Mouse (Mus musculus) neural tube, embryonic 15.5 days (tissue): ENCODE measurements around the gene Gsto2. TPM values are rescaled to one million over a fixed set of nuclear protein-coding genes. Genes with fewer than 3 reads are reported as not detected.
A peak's percentile ranks its signal among the peaks of the same experiment; 100 is the strongest.
"Not testable (repeated sequence)": the region's sequence is repeated elsewhere in the genome, so short reads cannot be mapped to it uniquely, and the experiment has no call there.

Source experiments
- ATAC-seq: fragments of 200-750 bp; cut with Nextera tagmentation; 2 replicates; pipeline ENCODE4 v1.8.0; 2017; ENCODE audit warnings: mild to moderate bottlenecking, moderate TSS enrichment, moderate library complexity; ENCODE audit not compliant: low FRiP score
- H3K27ac ChIP-seq: fragments of 300-500 bp; sonication (generic); replicated peaks from 2 replicates; pipeline ENCODE4 v1.5.1; 2015; ENCODE audit warnings: mild to moderate bottlenecking, inconsistent platforms
- H3K27me3 ChIP-seq: fragments of 300-500 bp; sonication (generic); replicated peaks from 2 replicates; pipeline ENCODE4 v1.6.1; 2015; ENCODE audit warnings: inconsistent platforms
- H3K36me3 ChIP-seq: fragments of 300-500 bp; sonication (generic); 2 replicates; pipeline ENCODE4 v1.6.1; 2015; ENCODE audit warnings: inconsistent platforms
- H3K4me1 ChIP-seq: fragments of 300-500 bp; sonication (generic); 2 replicates; pipeline ENCODE4 v1.6.1; 2015; ENCODE audit warnings: inconsistent platforms
- H3K4me2 ChIP-seq: fragments of 300-500 bp; sonication (generic); 2 replicates; pipeline ENCODE4 v1.6.1; 2015; ENCODE audit warnings: inconsistent platforms, mild to moderate bottlenecking, moderate library complexity
- H3K4me3 ChIP-seq: fragments of 300-500 bp; sonication (generic); replicated peaks from 2 replicates; pipeline ENCODE4 v1.5.1; 2015; ENCODE audit warnings: mild to moderate bottlenecking, inconsistent platforms
- H3K9ac ChIP-seq: fragments of 300-500 bp; sonication (generic); replicated peaks from 2 replicates; pipeline ENCODE4 v1.6.1; 2015; ENCODE audit warnings: mild to moderate bottlenecking, inconsistent platforms
- H3K9me3 ChIP-seq: fragments of 300-500 bp; sonication (generic); replicated peaks from 2 replicates; pipeline ENCODE4 v1.6.1; 2016; ENCODE audit warnings: inconsistent platforms
- WGBS: fragments of 180-500 bp; shearing (Covaris S2); methylation state at CpG from one replicate; pipeline ENCODE4 v1.1.7; 2015; ENCODE audit warnings: mixed read lengths; 5-methylcytosine and 5-hydroxymethylcytosine counted together
- polyA plus RNA-seq: library from polyadenylated mRNA; unstranded; fragments of >200 nt; fragmentation: Nextera tagmentation; extraction: Ambion mirVana; gene quantifications from 2 replicates; pipeline ENCODE4 v1.2.1, GENCODE M21; 2015

Gsto2 gene
- polyA plus RNA-seq, 1 experiment from 2014 or later = 1.8 TPM

GRCm38 (mm10) chr19:47836701-47837526 lies 28.4 kb upstream of the Gsto2 start:
- Histone ChIP-seq H3K9me3 (no peaks in the 10 kb centered on the region), H3K4me2 (peak overlapping the region; percentile 94), H3K4me3 (peak overlapping the region; percentile 58), H3K36me3 (no peaks in the 10 kb centered on the region), H3K9ac (peak overlapping the region; percentile 49), H3K4me1 (peaks cover 9% of the 10 kb centered on the region), H3K27me3 (no peaks in the 10 kb centered on the region), H3K27ac (no peak overlapping the region)
- peak; percentile 94 for ATAC-seq
- WGBS = 3% methylated on average over 47 of the region's 49 CpGs

- ATAC-seq = peak; percentile 45; the same call in 1 of the 2 replicates
- Histone ChIP-seq H3K4me1 (peaks cover 9% of the 10 kb centered on the region), H3K4me3 (peak overlapping the region; percentile 58), H3K4me2 (peak overlapping the region; percentile 94), H3K9me3 (no peaks in the 10 kb centered on the region), H3K27ac (no peak overlapping the region), H3K27me3 (no peaks in the 10 kb centered on the region), H3K36me3 (no peaks in the 10 kb centered on the region), H3K9ac (peak overlapping the region; percentile 49; the same call in 1 of the 2 replicates)
- 4% methylated on average over 6 of the region's 6 CpGs for WGBS
These were observed 27.8 kb upstream of the Gsto2 start for GRCm38 (mm10) chr19:47837527-47837901.

GRCm38 (mm10) chr19:47841234-47841633 lies 24.1 kb upstream of the Gsto2 start:
- H3K9ac ChIP-seq, H3K4me1 ChIP-seq, H3K27me3 ChIP-seq, H3K4me3 ChIP-seq, ATAC-seq, H3K27ac ChIP-seq, H3K36me3 ChIP-seq, H3K9me3 ChIP-seq, H3K4me2 ChIP-seq: not testable (repeated sequence)
- 86% methylated on average over 15 of the region's 15 CpGs for WGBS

GRCm38 (mm10) chr19:47849735-47850134 lies 15.6 kb upstream of the Gsto2 start:
- WGBS = 67% methylated on average over 3 of the region's 3 CpGs

GRCm38 (mm10) chr19:47852131-47852530 lies 13.2 kb upstream of the Gsto2 start:
- H3K27ac ChIP-seq, H3K9me3 ChIP-seq, H3K4me2 ChIP-seq, H3K36me3 ChIP-seq, H3K9ac ChIP-seq, ATAC-seq, H3K4me3 ChIP-seq, H3K27me3 ChIP-seq: not testable (repeated sequence)
- peaks cover 23% of the 10 kb centered on the region for H3K4me1 ChIP-seq
- WGBS = 86% methylated on average over 3 of the region's 3 CpGs

More at GRCm38 (mm10) chr19:47849735-47850134, 15.6 kb upstream of the Gsto2 start:
- peaks cover 11% of the 10 kb centered on the region for H3K4me1 ChIP-seq
- H3K27me3 ChIP-seq = no peaks in the 10 kb centered on the region
- no peaks in the 10 kb centered on the region for H3K36me3 ChIP-seq
- H3K9ac ChIP-seq = no peak overlapping the region
- H3K9me3 ChIP-seq = no peaks in the 10 kb centered on the region
- no peak overlapping the region for H3K4me2 ChIP-seq
- ATAC-seq = no peak
- H3K4me3 ChIP-seq = no peak overlapping the region
- H3K27ac ChIP-seq = no peak overlapping the region

- WGBS = 92% methylated on average over 3 of the region's 3 CpGs
- H3K36me3 ChIP-seq = no peaks in the 10 kb centered on the region
- no peak overlapping the region for H3K4me3 ChIP-seq
- ATAC-seq = no peak
- H3K27ac ChIP-seq = no peak overlapping the region
- H3K4me2 ChIP-seq = no peak overlapping the region
- H3K27me3 ChIP-seq = no peaks in the 10 kb centered on the region
- H3K4me1 ChIP-seq = peaks cover 23% of the 10 kb centered on the region
- H3K9ac ChIP-seq = no peak overlapping the region
- H3K9me3 ChIP-seq = no peaks in the 10 kb centered on the region
These were observed 12.3 kb upstream of the Gsto2 start for GRCm38 (mm10) chr19:47853053-47853452.

- Histone ChIP-seq H3K27me3 (no peaks in the 10 kb centered on the region), H3K4me2 (peak overlapping the region; percentile 81), H3K4me1 (peaks cover 23% of the 10 kb centered on the region), H3K9me3 (no peaks in the 10 kb centered on the region), H3K27ac (peak overlapping the region; percentile 63), H3K36me3 (0 out of 2 replicates have a peak, but pooled peaks cover 2% of the 10 kb centered on the region), H3K4me3 (peak overlapping the region; percentile 70), H3K9ac (peak overlapping the region; percentile 63)
- peak; percentile 76 for ATAC-seq
- 18% methylated on average over 13 of the region's 13 CpGs for WGBS
These were observed 11.2 kb upstream of the Gsto2 start for GRCm38 (mm10) chr19:47853951-47854795.

- WGBS = under 1% methylated on average over 58 of the region's 60 CpGs
- H3K9me3 ChIP-seq = no peaks in the 10 kb centered on the region
- H3K4me1 ChIP-seq = peaks cover 23% of the 10 kb centered on the region
- peak within 1 kb of the TSS; percentile 70 for H3K4me3 ChIP-seq
- H3K27me3 ChIP-seq = no peaks in the 10 kb centered on the region
- ATAC-seq = peak; percentile 98
- H3K4me2 ChIP-seq = peak within 1 kb of the TSS; percentile 81
- peak within 1 kb of the TSS; percentile 63 for H3K27ac ChIP-seq
- peak within 1 kb of the TSS; percentile 63 for H3K9ac ChIP-seq
- H3K36me3 ChIP-seq = peaks cover 8% of the 10 kb centered on the region; the same call in 1 of the 2 replicates
These were observed 10.2 kb upstream of the Gsto2 start, which contains the start of gene Gsto1 for GRCm38 (mm10) chr19:47854796-47855783. Gene Gsto1 (plus strand): TSS chr19:47854970.

GRCm38 (mm10) chr19:47857957-47858942 lies 7.1 kb upstream of the Gsto2 start:
- peaks cover 20% of the 10 kb centered on the region; the same call in 1 of the 2 replicates for H3K36me3 ChIP-seq
- ATAC-seq = no peak
- H3K9ac ChIP-seq = no peak overlapping the region
- H3K27me3 ChIP-seq = no peaks in the 10 kb centered on the region
- no peak overlapping the region for H3K4me2 ChIP-seq
- WGBS = 81% methylated on average over 18 of the region's 18 CpGs
- H3K4me3 ChIP-seq = no peak overlapping the region
- no peaks in the 10 kb centered on the region for H3K9me3 ChIP-seq
- no peak overlapping the region for H3K27ac ChIP-seq
- peaks cover 23% of the 10 kb centered on the region for H3K4me1 ChIP-seq

GRCm38 (mm10) chr19:47859180-47859579 lies 6.2 kb upstream of the Gsto2 start:
- Histone ChIP-seq H3K36me3 (peaks cover 25% of the 10 kb centered on the region; the same call in 1 of the 2 replicates), H3K4me3 (no peak overlapping the region), H3K9ac (no peak overlapping the region), H3K27ac (no peak overlapping the region), H3K27me3 (no peaks in the 10 kb centered on the region), H3K4me2 (no peak overlapping the region), H3K9me3 (no peaks in the 10 kb centered on the region), H3K4me1 (peaks cover 17% of the 10 kb centered on the region)
- 96% methylated on average over 8 of the region's 8 CpGs for WGBS
- ATAC-seq = no peak
